Mouse (Mus musculus) retina, embryonic 14.5 days (tissue): Measurements from ENCODE around the gene Maff.

Source experiments
- DNase-seq: peaks from one replicate; pipeline ENCODE4 v3.0.0-alpha.2; 2015; ENCODE audit warnings: low spot score

The Maff gene

DNA sequence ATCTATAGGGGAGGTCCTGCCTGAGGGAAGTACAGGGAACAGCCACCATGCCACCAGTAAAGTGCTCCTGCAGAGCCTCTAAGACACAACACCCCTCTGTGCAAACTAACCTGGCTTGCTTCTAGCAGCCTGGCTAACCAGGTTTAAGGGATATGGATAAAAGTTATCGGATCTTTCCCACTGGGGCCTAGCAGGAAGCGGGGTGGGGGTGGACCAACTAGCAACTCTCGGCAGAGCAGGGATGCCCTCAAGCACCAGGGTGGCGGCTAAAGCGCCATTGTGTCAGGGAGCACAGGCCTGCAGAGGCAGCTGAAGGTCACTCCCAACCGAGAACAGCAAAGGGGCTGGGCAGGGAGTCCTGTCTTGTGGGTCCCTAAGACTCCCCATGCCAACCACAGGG, 17.7 kb downstream of the Maff start:
- no peak for DNase-seq

DNA sequence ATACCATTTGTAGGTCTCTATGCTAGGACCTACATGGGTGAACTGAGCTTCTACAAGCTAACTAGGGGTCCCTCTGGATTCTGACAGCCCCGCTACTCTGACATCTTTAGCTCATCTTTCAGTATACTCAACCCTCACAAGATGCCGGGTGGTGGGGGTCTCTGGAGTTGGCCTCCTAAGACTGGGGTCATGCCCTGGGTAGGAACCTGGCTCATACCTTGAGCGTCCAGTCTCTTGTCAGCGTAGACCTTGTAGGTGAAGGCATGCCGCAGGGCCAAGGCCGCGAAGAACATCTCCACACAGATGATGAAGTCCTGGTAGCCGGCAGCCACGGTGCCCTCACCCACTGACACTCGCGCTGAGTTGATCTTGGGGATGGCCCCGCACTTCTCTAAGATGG, 18.6 kb downstream of the Maff start:
- no peak for DNase-seq

DNA sequence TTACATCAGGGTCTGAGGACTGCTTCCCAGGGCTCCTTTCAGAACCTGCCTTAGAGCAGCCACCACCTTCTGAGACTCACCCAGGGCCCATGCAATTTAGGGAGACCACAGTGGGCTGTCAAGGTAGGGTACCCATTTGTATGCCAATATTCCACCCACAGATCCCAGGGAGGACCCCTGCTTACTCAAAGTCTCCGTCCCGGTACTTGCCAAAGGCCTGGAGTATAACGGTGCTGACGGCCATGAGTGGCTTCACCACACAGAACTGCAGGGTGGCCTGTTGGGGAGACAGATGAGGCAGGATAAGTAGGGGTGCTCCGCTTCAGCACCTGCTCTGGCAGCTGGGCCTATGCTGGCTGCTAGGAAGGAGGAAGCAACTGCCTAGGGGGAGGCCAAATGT, 20.0 kb downstream of the Maff start:
- no peak for DNase-seq

DNA sequence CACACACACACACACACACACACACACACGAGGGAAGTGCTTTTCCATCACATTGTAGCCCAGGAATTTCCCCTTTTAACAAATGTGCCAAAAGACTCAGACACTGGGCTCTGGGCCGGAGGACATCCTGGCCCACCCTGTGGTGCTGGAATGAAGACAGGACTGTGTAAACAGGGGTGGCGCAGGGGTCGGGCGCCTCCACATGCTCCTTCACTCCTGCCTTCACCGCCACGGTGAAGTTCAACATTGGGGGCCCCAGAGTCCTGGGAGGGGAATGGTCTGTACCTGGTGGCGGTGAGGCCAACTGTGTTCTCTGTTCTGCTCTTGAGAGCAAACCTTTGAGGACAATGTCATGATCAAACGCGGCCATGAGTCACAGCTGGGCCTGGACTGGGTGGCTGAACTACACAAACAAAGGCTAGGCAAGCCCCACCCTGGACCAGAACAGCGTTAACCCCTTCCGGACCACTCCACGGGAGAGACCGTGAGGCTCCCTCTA, 21.9 kb downstream of the Maff start:
- no peak for DNase-seq

DNA sequence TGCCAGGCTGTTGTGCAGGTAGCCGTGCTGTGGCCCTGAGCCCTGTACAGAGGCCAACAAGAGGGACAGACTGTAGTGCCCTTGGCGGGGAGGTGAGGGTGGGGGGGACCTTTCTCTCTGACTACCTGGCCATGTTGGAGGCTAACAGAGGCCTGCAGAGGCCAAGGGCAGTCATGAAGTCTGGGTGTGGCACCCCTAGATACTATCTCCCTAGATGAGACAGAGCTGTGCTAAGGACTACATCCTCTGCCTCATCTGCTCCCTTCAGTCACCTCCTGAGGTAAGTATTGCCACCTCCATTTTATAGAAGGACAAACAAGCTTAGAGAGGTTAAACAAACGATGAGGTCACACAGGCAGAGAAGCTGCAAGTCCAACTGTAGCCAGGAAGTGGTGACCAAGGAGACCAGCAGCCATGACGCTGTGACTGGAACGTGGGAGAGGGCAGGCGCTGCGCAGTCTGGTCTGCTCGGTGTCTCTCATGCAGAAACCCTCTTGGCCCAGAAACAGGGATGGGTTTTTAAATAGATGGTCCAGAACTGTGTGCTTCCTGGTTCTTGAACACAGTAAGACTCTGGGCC, 22.5 kb downstream of the Maff start:
- no peak for DNase-seq

DNA sequence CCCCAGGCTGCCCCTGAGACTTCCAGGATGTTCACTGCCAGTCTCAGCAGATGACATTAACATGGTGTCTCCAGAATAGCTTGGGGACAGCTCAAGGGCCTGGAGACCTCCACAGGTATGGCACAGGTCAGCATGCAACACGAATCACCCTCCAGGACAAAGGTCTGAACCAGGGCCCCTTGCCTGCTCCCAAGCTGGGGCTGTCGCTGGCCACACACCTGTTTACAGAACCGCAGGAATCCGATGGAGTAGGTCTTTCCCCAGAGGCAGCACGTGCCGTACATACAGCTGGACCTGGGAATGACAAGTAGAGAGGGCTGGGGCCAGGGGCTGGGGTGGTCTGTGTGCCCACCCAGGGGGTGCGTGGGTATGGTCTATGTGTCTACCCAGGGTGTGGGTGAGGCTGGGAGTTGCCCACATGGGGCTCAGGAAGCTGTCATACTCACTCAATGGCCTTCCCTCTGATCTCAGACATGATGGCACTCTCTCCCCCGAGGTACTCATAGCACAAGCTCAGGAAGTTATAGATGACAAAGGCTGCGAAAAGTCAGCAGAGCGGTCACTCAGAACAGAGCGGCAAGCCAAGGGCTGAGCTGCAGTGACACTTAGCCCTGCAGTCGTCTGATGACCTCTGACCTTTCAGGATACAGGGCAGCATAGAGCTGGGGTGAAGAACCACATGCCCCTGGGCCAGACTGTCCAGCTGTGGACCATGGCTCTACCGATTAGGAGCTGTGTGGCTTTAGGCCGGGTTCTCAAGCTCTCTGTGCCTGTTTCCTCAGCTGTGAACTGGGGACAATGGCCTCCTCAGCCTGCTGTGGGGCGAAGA, 23.2 kb downstream of the Maff start:
- no peak for DNase-seq

DNA sequence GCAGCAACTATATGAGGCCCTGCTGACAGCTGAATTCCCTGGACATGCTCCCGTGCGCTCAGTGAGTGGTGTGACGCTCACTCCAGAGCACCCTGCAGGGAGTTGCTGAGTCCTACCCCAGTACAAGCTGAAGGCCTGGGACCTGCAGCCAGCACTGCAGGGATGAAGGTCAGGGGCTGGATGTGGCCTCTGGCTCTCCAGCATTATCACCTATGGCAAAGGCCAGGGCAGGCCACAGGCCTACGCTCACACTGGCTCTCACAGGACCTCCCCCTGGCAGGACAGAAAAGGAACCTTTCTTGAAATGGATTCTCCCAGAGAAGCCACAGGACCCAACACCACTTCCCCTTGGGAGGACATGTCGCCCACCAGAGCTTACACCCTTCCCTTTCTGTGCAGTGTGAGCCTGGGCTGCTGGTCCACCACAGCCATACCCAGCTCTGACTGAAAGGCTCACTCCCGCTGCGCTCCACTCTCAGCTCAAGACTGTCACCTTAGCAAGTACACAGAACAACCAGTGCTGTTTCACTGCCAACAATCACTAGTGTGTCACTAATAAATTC, 23.9 kb downstream of the Maff start:
- DNase-seq = no peak

DNA sequence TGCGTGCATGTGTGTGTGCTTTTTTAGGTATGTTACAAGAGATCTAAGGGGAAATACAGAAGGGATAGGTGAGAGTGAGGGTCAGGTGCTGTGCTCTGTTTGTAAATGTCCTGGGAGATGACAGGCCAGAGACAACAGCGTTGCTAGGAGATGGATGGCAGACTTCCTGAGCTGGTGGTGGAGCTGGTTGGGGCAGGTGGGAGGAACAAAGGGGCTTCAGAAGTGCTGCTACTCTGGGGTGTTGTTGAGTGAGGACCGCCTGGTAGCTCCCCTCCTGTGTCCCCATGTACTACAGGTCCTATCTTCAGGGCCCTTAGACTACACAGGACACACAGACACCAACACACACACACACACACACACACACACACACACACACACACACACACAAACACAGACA, 28.3 kb downstream of the Maff start:
- DNase-seq = no peak

DNA sequence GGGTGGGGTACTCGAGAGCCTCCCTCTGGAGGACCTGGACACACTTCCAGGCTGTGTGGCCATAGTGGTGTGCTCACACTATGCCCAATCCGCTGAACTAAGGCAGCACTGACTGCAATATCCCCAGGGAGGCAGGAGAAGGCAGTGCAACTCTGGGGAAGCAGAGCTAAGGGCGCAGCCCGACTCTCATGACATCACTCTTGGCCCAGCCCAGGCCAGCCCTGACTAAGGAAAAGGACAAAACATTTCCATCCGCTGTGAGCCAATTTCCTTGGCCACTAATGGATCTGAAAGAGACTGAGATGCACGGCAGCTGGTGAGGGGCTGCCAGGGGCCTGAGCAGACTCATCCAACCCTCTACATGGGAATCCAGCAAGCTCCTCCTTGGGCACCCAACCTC, 31.3 kb downstream of the Maff start:
- DNase-seq = no peak

DNA sequence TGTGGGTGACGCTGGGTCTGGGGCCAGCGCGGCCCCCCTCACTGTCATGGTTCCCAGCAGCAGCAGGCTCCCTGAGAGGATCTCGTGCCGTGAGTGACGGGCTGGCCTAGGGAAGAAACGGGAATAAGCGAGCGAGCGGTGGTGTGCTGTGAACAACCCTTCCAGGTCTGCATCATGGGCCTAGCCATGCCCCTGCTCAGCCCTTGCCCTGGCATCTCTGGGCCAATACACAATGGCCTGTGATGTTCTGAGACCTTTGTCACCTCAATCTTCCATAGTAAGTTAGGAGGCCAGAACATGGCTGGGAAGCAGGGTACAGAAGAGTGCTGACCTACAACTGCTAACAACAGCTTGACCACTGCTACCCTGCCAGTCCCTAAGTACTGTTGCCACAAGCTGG, 32.2 kb downstream of the Maff start:
- no peak for DNase-seq

DNA sequence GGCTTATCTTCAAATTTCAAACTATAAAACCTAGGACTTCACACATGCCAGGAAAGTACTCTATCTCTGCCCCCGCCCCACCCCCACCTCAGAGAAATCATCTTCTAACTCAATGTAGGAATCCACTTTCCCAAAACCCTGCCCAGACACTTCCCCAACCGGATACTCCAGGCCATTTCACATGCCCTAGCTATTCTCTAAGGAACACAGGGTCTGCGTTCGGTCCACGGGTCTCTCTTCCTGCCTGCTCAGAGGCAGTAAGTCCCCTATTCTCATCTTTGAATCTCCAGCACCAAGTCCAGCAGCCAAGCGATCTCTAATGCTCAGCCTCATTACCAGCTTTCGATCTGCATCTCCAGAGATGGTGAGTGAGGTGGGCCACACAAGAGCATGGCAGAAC, 33.2 kb downstream of the Maff start:
- DNase-seq = no peak

DNA sequence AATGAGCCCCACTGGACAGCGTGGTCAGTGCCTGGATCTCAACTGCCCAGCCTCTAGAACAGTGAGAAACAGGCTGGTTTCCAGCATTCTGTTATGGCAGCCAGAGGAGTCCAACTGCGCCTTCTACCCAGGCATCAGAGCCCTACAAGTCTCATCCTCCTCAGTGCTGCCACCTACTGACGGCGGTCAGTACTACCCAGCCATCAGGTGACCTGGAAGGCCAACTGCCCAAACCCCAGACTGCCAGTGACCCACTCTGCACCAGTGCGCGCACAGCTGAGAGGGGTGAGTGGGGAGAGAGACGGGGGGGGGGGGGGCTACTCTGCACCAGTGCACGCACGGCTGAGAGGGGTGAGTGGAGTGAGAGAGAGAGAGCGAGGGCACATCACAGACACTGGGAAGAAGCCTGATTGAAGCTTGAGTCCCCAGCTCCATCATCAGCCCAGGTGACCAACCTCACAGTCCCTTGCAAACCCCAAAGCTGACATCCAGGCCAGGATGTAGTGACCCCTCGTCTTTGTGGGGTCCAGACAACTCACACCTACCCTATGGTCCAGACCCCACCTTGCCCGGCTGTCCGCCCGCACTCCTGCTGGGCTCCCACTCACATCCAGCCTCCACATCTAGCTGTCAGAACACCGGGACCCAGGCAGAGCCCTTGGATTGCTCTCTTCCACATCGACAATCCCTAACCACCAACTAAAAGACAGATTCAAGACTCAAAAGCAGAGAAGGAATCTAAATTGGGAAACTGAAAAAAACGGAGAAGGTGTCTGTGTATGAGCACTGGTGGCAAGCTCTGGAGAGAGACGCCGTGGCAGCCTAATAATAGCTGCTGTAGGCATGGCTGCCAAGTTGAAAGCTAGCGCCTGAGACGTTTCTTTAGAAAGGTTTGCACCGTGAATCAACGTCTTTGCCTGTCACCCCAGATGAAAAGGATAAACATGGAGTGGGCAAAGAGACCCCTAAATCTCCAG, 34.3 kb downstream of the Maff start:
- DNase-seq = peak; percentile 81

DNA sequence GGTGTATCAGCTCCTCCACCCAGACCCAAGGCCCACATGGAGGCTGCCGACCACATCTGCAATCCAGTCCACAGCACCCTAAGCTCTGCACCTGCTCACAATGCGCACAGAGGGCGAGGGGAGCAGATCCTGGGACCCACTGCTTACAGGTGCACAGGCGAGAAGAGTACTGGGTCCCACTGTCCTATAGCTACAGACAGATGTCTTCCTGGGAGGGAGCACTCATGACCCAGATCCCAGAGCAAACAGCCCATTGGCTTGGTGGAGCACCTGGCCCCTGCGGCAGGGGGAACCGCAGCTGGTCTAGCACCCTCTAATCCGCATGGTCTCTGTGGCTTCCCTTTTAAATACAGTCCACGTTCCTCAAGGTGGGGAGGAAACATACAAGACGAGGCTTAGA, 35.2 kb downstream of the Maff start:
- no peak for DNase-seq

DNA sequence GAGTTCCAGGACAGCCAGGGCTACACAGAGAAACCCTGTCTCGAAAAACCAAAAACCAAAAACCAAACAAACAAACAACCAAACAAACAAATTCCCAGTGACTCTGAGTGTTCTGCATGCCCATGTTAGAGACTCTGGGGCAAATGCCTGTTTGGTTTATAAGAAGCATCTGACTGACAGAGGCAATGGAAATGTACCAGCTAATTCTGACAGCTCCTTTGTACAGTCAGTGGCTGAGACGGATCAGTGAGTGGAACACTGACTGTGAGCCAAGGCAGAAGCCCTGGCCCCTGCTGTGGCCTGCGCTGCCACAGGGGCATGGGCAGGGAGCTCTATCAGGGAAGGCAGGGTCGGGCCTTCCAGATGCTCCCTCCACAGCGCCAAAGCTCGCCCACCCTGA, 40.7 kb downstream of the Maff start:
- no peak for DNase-seq

DNA sequence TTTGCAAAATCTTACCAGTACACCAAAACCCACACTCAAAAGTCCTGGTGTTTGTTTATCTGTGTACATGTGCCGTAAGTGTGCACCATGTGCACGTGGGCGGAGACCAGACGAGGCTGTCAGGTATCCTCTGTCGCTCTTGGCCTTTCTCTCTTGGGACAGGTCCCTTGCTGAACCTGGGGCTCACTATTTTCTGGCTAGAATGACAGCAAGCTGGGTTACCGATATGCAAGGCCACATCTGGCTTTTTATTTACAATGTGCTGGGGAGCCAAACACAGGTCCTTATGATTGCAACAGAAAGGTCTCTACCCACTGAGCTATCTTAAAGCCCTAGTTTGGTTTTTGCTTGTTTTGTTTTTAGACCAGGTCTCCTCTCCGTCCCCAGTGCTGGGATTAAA, 41.2 kb downstream of the Maff start:
- DNase-seq = no peak

DNA sequence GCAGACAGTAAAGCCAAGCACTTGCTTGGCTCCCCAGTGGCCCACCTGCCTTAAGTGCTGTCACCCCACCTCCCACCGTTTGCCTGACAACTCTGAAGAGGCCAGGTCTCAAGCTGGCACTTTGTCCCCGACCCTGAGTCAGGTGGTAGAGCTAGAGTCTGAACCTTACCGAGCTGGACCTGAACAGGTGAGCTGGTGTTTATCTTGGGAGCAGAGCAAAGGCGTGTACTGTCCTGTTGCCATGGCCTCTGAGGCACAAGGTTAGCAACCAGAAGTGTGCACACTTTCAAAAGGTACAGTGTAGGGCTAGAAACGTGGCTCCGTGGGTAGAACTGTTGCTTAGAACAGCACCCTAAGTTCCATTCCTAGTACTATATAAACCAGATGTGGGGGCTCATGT, 41.8 kb downstream of the Maff start:
- no peak for DNase-seq

DNA sequence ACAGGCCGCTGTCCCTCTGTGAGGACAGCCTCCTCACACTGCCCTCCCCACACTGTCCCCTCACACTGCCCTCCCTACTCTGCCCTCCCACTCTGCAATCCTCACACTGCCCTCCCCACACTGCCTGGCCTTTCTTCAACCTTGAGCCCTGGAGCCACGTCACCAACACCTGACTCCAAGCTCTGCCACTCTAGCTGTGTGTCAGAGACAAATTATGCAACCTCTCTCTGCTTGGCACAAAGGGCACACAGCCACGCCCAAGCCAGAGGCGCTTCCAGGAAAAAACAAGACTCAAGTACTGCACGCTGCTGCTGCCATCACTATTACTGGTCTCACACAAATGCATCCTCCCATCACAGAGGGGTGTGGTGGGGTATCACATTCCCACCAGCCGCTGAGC, 44.0 kb downstream of the Maff start:
- DNase-seq = no peak

DNA sequence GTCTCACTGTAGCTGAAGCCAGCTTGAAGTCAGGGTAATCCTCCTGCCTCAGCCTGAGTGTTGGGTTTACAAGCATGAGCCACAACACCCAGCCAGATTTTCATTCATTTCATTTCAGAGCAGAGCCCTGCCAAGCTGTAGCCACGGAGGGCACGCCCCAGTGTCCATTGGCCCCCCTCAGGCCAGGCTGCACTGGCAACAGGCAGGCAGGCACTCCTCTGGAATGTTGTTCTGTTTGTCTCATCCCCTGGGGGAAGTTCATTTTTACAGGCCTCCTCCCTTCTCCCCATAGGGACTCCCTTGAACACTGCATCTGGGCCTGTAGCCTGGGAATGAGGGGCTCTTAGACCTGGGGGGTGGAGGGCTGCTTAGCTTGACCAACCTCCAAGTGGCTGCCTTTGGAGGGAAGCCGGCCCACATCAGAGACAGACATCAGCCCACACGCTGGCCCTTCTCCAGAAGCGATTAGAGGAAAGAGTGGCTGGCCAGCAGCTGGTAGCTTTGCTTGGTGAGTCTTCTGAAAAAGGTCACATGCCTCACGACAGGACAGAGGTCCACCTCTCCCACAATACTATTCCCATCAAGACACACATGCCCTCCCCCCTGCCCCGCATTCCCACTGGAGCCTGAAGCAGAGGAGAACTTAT, 45.1 kb downstream of the Maff start:
- DNase-seq = peak; percentile 41

DNA sequence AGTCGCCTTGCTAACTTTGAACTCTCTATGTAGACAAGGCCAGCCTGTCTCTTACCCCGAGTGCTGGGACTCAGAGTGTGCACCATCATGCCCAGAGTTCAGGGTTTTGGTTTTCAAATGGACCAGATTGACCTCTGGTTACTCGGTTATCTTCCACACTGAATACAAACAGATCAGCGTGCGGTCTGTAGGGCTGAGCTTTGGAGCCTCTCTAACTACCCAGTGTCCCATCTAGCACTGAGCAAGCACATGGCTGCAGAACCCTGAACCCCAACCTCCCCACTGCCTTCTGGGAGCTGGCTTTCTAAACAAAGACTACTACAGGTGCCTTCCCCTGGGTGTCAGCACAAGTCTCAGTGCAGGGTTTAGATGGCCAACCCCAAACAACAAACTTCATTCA, 46.1 kb downstream of the Maff start:
- DNase-seq = no peak

DNA sequence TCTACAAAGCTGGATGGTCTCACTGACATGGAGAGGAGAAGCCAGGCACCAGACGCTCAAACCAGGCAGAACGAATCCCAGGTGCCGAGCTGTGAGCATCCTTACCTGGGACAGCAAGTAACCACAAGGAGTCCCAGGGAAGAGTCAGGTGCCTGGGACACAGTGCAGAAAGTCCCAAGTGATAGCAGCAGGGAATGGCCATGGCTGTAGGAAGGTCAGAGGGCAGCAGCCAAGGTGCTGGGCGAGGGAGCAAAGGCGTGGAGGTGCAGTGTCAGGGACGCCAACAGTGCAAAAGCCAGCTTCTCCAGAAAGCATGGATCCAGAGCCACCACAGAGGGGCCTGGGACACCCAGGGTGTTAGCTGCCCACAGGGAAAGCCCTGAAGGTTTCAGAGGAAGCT, 46.7 kb downstream of the Maff start:
- no peak for DNase-seq

DNA sequence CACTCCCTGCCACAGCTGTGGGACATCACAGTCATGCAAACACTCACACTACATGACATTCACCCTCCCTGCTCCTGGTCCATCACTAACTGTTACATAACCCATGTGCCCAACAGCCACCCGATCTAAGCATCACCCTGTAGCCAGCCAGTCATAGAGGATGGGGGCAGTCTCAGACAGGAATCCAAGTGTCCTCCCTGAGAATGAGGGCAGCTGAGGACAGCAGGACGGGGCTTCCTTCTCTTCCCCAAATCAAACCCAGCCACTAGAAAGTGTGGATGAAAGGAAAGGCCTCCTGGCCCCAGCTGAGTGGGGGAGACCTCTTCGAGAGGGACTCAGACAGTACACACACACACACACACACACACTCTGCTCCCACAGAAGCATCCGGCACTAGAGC, 48.4 kb downstream of the Maff start:
- DNase-seq = no peak

DNA sequence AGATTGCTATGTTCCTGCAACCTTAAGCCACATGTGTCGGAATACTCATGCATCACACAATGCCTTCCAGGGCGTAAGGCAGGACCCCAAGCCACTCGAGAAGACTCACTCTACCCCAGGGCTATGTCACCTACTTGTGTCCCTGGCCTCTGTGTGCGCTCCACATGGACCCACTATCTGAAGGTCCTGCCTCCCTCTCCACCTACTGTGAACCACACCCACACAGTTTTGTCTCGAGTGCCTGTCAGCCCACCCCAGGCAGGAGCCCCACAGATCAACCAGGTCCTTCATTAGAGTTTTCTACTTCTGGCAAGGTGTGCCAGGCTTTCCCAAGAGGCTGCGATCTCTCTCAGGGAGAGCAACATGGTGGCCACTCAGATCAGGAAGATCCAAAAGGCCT, 48.9 kb downstream of the Maff start:
- no peak for DNase-seq
